Mouse (Mus musculus): ENCODE measurements around the gene Sprtn.

The Sprtn gene

GRCm38 (mm10) chr8:124897386-124898250, at the start of gene Sprtn, which contains the start of gene Exoc8:
Gene Sprtn (plus strand): TSS chr8:124897886.
Gene Exoc8 (minus strand): TSS chr8:124897705.
- peak; percentile 96 to 98 for DNase-seq (ENCODE audit: low spot score in 2 of 2)

DNA sequence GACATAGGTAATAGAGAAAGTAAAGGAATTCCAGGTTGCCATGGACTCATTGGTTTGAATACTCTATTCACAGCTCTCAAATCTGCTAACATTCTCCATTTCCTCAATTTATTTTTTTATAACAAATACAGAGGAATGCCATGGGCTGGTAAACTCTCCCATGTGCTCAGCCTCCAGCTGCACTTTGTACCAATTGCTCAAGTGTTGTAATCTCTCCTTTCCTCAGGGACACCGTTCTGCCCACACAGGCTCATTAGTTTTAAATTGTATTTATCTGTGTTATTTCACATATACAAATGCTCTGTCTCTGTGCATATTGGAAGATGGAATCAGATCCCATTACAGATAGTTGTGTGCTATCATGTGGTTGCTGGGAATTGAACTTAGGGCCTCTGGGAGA, 44.2 kb upstream of the Sprtn start:
- no peak for DNase-seq (ENCODE audit: low spot score in 2 of 2)

GRCm38 (mm10) chr8:124859466-124859865, 38.2 kb upstream of the Sprtn start:
- DNase-seq (ENCODE audit: low spot score in 2 of 2): no peak

- DNase-seq (ENCODE audit: low spot score in 2 of 2): no peak
These were observed 37.5 kb upstream of the Sprtn start for GRCm38 (mm10) chr8:124860188-124860587.

- DNase-seq (ENCODE audit: low spot score in 2 of 2): peak; percentile 87 to 96
These were observed 35.1 kb upstream of the Sprtn start, which contains the start of the genes Gnpat and 2810004N23Rik for GRCm38 (mm10) chr8:124862321-124863162. Gene Gnpat (plus strand): TSS chr8:124863033. Gene 2810004N23Rik (minus strand): TSS chr8:124863120.

DNA sequence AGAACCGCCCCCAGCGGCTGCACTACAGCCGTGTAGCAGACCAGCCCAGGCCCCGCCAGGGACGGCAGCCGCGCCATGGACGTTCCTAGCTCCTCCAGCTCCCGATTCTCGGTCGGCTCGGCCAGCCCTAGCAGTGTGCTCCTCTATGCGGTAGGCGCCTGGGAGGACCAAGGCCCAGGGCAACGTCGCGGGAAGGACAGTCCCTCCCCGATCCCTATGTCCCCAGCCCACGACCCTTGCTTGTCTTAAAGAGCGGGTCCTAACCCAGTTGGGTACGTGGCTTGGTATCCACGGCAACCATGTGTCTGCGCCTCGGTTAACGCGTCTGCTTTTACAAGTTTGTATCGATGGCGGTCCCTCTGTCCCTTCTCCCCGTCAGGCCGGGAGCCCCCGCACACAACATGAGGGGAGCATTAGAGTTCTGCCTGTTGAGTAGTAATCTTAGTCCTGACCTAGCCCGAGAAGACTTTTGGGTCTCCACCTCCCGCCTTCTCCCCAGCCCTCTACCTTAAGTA, 34.5 kb upstream of the Sprtn start:
- no peak for DNase-seq (ENCODE audit: low spot score in 2 of 2)

- DNase-seq (ENCODE audit: low spot score in 2 of 2): no peak
These were observed 34.0 kb upstream of the Sprtn start for GRCm38 (mm10) chr8:124863729-124864128.

DNA sequence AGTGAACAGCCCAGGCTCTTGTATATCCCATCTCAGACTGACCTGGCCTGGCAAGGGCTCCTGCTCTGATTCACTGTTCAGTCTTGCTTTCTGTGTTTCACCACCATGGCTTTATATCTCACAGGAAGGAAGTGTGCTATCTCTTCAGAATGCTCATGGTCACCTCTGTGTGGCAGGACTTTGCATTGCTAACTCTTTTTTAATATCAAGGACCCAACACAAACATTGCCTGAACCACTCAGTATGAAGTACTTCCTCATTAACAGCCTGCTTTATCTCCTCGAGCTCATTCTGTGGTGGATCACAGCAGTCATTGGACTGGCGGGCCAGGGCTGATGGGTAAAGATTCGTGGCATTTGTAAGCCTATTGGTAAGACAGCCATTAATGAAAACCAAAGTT, 31.0 kb upstream of the Sprtn start:
- DNase-seq (ENCODE audit: low spot score in 2 of 2): no peak

DNA sequence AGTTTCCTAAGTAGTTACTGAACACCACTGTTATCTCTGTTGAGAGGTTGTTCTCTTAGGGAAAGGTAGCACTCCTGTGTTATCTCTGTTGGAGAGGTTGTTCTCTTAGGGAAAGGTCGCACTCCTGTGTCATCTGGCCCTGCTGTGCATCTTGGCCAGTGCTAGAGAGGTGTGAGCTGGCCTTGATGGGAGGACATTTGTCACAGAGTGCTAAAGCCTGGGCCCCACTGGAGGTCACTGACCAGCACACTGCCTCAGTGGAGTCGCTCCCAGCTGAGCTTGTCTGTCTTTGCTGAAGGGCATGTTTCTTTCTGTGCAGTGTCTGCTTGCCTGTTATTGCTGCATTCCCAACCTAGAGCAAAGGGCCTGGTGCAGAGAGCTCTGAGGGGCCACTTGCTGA, 30.6 kb upstream of the Sprtn start:
- no peak for DNase-seq (ENCODE audit: low spot score in 2 of 2)

GRCm38 (mm10) chr8:124869708-124870107, 28.0 kb upstream of the Sprtn start:
- no peak for DNase-seq (ENCODE audit: low spot score in 2 of 2)

- DNase-seq (ENCODE audit: low spot score in 2 of 2): no peak
These were observed 26.2 kb upstream of the Sprtn start for GRCm38 (mm10) chr8:124871474-124871873.

- no peak for DNase-seq (ENCODE audit: low spot score in 2 of 2)
These were observed 25.6 kb upstream of the Sprtn start for GRCm38 (mm10) chr8:124872081-124872480.

DNA sequence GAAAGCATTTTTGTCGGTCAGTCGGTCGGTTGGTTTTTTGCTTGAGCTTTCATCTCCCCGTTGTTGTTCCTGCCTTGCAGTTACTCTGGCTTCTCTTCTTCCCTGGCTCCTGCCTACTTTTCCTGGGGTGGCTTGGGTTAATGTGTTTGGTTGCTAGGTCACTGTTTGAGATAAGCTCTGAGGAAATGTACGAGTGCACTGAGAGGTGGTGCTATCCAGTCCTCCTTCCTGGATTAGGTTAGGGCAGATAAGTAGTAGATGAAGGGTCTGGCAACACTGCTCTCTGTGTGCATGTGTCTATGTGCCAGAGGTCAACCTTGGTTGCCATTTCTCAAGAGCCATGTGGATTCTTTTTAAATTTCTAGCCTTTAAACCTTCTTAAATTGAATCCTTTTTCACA, 25.0 kb upstream of the Sprtn start:
- no peak for DNase-seq (ENCODE audit: low spot score in 2 of 2)

GRCm38 (mm10) chr8:124878141-124878540, 19.5 kb upstream of the Sprtn start:
- no peak for DNase-seq (ENCODE audit: low spot score in 2 of 2)

DNA sequence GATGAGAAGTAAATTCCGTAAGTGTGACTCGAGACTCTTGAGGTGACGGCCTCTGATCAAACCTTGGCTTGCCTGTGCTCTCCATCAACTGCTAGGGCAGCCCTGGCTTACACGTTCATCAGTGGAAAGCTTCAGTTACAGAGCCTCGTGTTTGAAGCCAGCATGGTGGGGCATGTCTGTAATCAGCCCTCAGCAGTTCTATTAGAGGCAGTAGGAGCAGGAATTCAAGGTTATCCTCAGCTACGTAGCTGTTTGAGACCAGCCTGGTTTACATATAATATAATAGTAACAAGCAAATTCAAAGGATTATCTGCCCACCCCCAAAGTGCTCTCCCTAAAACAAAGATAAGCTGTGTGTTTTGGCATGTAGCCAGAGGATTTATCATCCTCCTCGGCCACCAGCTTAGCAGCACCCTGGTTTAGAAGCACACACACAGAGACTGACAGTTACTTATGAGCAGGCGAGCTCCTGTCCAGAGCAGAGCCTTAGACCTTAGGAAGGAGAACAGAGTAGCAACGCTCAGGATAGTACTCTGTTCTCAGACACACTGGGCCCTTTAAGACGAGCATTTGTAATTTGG, 18.6 kb upstream of the Sprtn start:
- DNase-seq (ENCODE audit: low spot score in 2 of 2): no peak

DNA sequence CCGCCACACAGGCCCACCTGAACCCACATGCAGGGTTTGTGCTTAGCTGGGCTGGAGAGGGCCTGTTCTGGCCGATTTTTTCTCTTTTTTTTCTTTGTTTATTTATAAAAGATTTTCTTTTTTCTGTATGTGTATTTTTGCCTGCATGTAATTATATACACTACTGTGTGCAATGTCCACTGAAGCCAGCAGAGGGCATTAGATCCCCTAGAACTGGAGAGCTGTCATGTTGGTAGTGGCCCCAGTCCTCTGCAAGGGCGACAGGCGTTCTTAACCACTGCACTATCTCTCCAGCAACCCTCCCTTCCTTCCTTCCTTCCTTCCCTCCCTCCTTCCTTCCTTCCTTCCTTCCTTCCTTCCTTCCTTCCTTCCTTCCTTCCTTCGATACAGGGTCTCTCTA, 9.3 kb upstream of the Sprtn start:
- DNase-seq (ENCODE audit: low spot score in 2 of 2): no peak

- no peak for DNase-seq (ENCODE audit: low spot score in 2 of 2)
These were observed 5.1 kb upstream of the Sprtn start for GRCm38 (mm10) chr8:124892596-124892995.

DNA sequence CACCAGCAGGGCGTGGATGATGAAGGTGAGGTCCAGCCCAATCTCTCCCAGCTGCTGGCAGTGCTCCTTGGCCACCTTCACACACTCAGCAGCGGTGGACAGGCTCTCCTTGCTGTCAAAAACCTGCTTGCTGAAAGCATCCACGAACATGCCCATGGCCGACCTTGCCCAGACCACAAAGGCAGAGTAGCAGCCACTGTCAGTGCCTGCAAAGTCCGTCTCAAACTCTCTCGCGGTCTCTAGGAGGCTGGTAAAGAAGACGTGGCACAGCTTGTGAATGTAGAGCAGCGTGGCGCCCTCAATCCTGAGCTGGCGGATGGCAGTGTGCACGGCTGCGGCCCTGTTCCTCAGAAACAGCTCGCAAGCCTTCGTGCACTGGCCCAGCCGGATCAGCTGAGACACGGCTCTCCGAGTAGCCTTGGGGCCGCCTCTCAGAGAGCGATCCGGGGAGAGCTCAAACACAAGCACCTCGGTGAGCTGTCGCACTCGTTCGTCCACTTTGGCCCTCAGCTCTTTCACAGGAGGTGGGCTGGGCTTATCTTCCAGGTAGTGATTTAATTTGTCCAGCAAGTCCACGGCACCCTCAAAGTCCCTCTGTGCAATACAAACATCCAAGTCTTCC, 1.6 kb upstream of the Sprtn start:
- peak in 1 of 2 experiments; percentile 25 for DNase-seq (ENCODE audit: low spot score in 2 of 2)

GRCm38 (mm10) chr8:124896632-124897385, 877 bp upstream of the Sprtn start:
- DNase-seq (ENCODE audit: low spot score in 2 of 2): peak; percentile 67 to 69

DNA sequence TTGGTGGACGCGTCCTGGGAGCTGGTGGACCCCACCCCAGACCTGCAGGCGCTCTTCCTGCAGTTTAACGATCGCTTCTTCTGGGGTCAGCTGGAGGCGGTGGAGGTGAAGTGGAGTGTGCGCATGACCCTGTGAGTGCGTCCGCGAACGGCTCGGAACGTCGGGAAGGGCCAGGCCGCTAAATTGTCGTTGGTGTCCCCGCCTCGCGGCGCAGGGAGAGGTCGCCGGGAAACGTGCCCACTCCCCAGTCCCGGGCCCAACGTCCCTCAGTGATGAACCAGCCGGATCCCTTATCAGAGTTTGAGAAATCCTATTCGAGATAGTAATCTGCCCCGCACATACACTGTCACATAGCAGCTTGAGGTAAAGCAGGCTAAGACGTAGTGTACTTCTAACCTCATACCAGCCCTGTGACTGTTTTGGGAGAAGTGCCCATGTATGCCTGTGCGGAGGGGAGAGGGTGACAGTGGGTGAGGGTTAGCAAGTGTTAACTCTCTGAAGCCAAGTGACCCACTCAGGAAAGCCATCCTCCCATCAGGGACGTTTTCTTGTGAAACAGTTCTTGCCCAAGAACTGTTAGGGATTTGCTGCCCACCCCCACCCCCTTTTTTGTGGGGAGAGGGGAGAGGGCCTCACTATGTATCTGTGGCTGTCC, 692 bp downstream of the Sprtn start:
- DNase-seq (ENCODE audit: low spot score in 2 of 2): peak in 1 of 2 experiments; percentile 14
